Mouse (Mus musculus): ENCODE results near the gene Ssc4d. TPM values are rescaled to one million over a fixed set of nuclear protein-coding genes. Genes with fewer than 3 reads are reported as not detected.
A peak's percentile ranks its signal among the peaks of the same experiment; 100 is the strongest.

Ssc4d gene
- polyA plus RNA-seq, 1 experiment from 2014 or later = 1.4 TPM

GRCm38 (mm10) chr5:135966866-135967265 is 7.5 kb downstream of the Ssc4d start:
- DNase-seq = no peak
- no peak overlapping the region for H3K9ac ChIP-seq (replicated peaks; ENCODE audit: low read length)
- H3K4me1 ChIP-seq (ENCODE audit: control insufficient read depth, insufficient read depth, low read length) = peaks cover 3% of the 10 kb centered on the region; the same call in 1 of the 2 replicates
- no peak for ATAC-seq (ENCODE audit: low FRiP score, low TSS enrichment)
- 71% methylated on average over 9 of the region's 9 CpGs for WGBS
- no peaks in the 10 kb centered on the region for H3K36me3 ChIP-seq (ENCODE audit: control insufficient read depth, insufficient read depth, low read length)
- 0 out of 2 replicates have a peak, but pooled peaks cover 4% of the 10 kb centered on the region for H3K27me3 ChIP-seq (ENCODE audit: control insufficient read depth, insufficient read depth, low read length)
- H3K4me3 ChIP-seq (replicated peaks; ENCODE audit: low read depth, low read length) = no peak overlapping the region
- H3K9me3 ChIP-seq (ENCODE audit: control insufficient read depth, low read length) = no peaks in the 10 kb centered on the region
- H3K27ac ChIP-seq (replicated peaks; ENCODE audit: low read depth, low read length) = no peak overlapping the region
- no peak overlapping the region for H3K4me2 ChIP-seq (ENCODE audit: low read length)

- Histone ChIP-seq H3K4me2 (ENCODE audit: low read length) (peak overlapping the region; percentile 33), H3K9me3 (ENCODE audit: control insufficient read depth, low read length) (no peaks in the 10 kb centered on the region), H3K4me3 (replicated peaks; ENCODE audit: low read depth, low read length) (0 out of 2 replicates have a peak overlapping the region, but pooled peaks have one; percentile 12), H3K27ac (replicated peaks; ENCODE audit: low read depth, low read length) (no peak overlapping the region), H3K36me3 (ENCODE audit: control insufficient read depth, insufficient read depth, low read length) (no peaks in the 10 kb centered on the region), H3K4me1 (ENCODE audit: control insufficient read depth, insufficient read depth, low read length) (peaks cover 8% of the 10 kb centered on the region; the same call in 1 of the 2 replicates), H3K9ac (replicated peaks; ENCODE audit: low read length) (no peak overlapping the region), H3K27me3 (ENCODE audit: control insufficient read depth, insufficient read depth, low read length) (0 out of 2 replicates have a peak, but pooled peaks cover 4% of the 10 kb centered on the region)
- ATAC-seq (ENCODE audit: low FRiP score, low TSS enrichment) (no peak), DNase-seq (peak; percentile 24)
- WGBS = 11% methylated on average over 24 of the region's 24 CpGs
Observed at GRCm38 (mm10) chr5:135965501-135965930, 8.8 kb downstream of the Ssc4d start.

DNA sequence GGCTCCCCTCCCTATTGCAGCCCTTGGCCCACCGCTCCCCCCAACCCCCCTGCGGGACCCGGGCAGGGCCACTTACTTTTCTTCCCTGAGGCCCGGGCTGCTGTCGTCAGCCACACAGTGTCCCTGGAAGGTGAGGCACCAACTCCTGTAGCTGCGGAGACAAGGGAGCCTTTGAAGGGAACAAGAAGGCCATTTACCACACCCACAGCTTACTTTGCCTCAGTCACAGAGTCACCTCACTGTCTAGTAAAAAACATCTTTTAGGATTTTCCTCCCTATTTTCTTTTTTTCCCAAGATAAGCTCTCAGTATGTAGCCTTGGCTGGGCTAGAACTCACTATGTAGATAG is 11.1 kb downstream of the Ssc4d start:
- Histone ChIP-seq H3K9me3 (ENCODE audit: control insufficient read depth, low read length) (no peaks in the 10 kb centered on the region), H3K4me1 (ENCODE audit: control insufficient read depth, insufficient read depth, low read length) (peaks cover 8% of the 10 kb centered on the region; the same call in 1 of the 2 replicates), H3K27ac (replicated peaks; ENCODE audit: low read depth, low read length) (peak overlapping the region; percentile 98), H3K4me3 (replicated peaks; ENCODE audit: low read depth, low read length) (peak overlapping the region; percentile 58), H3K9ac (replicated peaks; ENCODE audit: low read length) (peak overlapping the region; percentile 87), H3K4me2 (ENCODE audit: low read length) (peak overlapping the region; percentile 87), H3K27me3 (ENCODE audit: control insufficient read depth, insufficient read depth, low read length) (0 out of 2 replicates have a peak, but pooled peaks cover 4% of the 10 kb centered on the region), H3K36me3 (ENCODE audit: control insufficient read depth, insufficient read depth, low read length) (no peaks in the 10 kb centered on the region)
- 8% methylated on average over 6 of the region's 6 CpGs for WGBS
- ATAC-seq (ENCODE audit: low FRiP score, low TSS enrichment) = no peak
- peak; percentile 63 for DNase-seq

DNA sequence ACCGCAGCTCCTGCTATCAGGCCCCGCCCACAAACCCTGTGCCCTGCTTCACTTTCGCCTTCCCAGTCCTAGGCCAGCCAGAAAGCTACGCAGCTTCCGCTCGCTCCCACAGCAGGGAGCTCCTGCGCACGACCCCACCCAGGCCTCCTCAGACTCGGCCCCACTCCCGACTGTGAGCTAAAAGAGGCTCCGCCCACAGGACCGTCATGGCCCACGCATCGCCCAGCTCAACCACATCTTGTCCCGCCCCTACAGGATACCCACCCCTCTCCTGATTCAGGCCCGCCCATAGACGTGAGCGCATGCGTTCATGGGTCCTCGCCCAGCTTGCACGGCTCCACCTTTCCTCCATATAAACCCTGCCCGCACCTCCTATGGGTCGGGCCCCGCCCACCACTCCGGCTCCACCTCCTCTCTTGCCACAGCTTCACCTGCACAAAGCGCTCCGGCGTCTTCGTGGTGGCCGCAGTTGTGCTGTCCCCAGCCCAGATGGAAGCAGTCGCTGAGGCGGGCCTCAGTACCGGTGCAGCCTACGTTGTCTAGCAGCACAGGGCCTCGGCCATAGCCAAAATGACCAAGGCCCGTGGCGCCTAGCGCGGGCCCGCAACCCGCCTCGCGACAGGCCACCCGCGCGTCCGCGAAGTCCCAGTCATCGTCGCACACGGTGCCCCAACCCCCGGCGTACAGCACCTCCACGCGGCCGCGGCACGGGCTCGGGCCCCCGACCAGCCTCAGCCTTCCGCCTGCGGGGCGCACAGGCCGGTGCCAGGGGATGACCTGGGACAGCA is 11.6 kb downstream of the Ssc4d start:
- peak overlapping the region; percentile 98 for H3K27ac ChIP-seq (replicated peaks; ENCODE audit: low read depth, low read length)
- DNase-seq (peak; percentile 99), ATAC-seq (ENCODE audit: low FRiP score, low TSS enrichment) (peak; percentile 95)
- WGBS = under 1% methylated on average over 64 of the region's 64 CpGs
- H3K9ac ChIP-seq (replicated peaks; ENCODE audit: low read length) = peak overlapping the region; percentile 87
- no peaks in the 10 kb centered on the region for H3K9me3 ChIP-seq (ENCODE audit: control insufficient read depth, low read length)
- H3K4me2 ChIP-seq (ENCODE audit: low read length) = peak overlapping the region; percentile 87
- H3K4me1 ChIP-seq (ENCODE audit: control insufficient read depth, insufficient read depth, low read length) = peaks cover 8% of the 10 kb centered on the region; the same call in 1 of the 2 replicates
- H3K27me3 ChIP-seq (ENCODE audit: control insufficient read depth, insufficient read depth, low read length) = 0 out of 2 replicates have a peak, but pooled peaks cover 4% of the 10 kb centered on the region
- no peaks in the 10 kb centered on the region for H3K36me3 ChIP-seq (ENCODE audit: control insufficient read depth, insufficient read depth, low read length)
- peak overlapping the region; percentile 58 for H3K4me3 ChIP-seq (replicated peaks; ENCODE audit: low read depth, low read length)

GRCm38 (mm10) chr5:135962125-135962491 is 12.2 kb downstream of the Ssc4d start:
- DNase-seq (no peak), ATAC-seq (ENCODE audit: low FRiP score, low TSS enrichment) (no peak)
- Histone ChIP-seq H3K9ac (replicated peaks; ENCODE audit: low read length) (no peak overlapping the region; the same call in 1 of the 2 replicates), H3K36me3 (ENCODE audit: control insufficient read depth, insufficient read depth, low read length) (no peaks in the 10 kb centered on the region), H3K4me3 (replicated peaks; ENCODE audit: low read depth, low read length) (peak overlapping the region; percentile 58), H3K9me3 (ENCODE audit: control insufficient read depth, low read length) (no peaks in the 10 kb centered on the region), H3K4me2 (ENCODE audit: low read length) (peak overlapping the region; percentile 87), H3K27me3 (ENCODE audit: control insufficient read depth, insufficient read depth, low read length) (0 out of 2 replicates have a peak, but pooled peaks cover 4% of the 10 kb centered on the region), H3K4me1 (ENCODE audit: control insufficient read depth, insufficient read depth, low read length) (peaks cover 10% of the 10 kb centered on the region), H3K27ac (replicated peaks; ENCODE audit: low read depth, low read length) (peak overlapping the region; percentile 98)
- 2% methylated on average over 11 of the region's 11 CpGs for WGBS

DNA sequence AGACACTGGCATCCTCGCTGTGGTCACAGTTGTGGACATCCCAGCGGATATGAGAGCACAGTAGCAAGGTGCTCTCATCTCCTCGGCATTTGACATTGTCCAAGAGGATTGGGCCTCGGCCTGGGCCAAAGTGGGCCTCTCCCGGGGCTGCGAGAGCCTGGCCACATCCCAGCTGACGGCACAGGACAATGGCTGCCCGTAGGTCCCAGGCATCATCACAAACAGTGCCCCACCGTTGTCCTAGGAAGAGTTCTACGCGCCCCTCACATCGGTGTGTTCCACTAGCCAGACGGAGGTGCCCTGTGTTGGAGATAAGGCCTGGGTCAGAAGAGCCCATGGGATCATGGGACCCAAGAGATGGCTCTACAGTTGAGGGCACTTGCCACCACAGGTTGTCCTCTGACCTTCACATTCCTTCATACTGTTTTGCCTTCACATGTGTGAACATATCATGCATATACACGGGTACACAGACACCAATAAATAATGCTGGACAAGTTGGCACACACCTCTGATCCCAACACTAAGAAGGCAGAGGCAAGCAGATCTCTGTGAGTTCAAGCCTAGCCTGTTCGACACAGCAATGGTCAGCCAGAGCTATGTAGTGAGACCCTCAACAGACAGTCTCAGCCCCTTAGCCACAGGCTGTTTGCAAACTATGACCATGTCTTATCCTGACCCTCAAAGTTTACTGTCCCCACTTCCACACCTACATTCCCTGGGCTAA is 13.3 kb downstream of the Ssc4d start:
- Histone ChIP-seq H3K4me2 (ENCODE audit: low read length) (no peak overlapping the region), H3K27ac (replicated peaks; ENCODE audit: low read depth, low read length) (peak overlapping the region; percentile 98; the same call in 1 of the 2 replicates)
- 94% methylated on average over 15 of the region's 15 CpGs for WGBS

DNA sequence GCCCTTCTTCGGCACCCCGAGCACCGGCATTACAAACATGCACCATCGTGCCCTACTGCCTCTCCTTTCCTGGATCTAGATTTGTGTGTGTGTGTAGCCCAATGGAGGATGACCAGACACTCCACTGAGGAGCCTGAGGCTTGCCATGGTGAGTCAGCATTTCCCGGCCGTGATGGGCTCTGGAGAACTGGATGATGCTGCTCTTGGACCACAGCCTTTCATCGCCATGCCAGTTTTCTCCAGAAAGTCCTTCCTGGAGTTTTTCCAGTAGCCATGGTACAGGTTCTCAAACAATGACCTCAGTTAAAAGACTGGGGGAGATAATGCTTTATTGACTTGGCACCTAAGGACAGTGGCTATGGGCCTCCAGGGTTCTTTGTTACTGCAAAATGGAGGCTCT is 14.4 kb downstream of the Ssc4d start:
- Histone ChIP-seq H3K4me2 (ENCODE audit: low read length) (no peak overlapping the region), H3K36me3 (ENCODE audit: control insufficient read depth, insufficient read depth, low read length) (no peaks in the 10 kb centered on the region), H3K27ac (replicated peaks; ENCODE audit: low read depth, low read length) (no peak overlapping the region), H3K9me3 (ENCODE audit: control insufficient read depth, low read length) (no peaks in the 10 kb centered on the region), H3K4me3 (replicated peaks; ENCODE audit: low read depth, low read length) (no peak overlapping the region), H3K9ac (replicated peaks; ENCODE audit: low read length) (no peak overlapping the region), H3K27me3 (ENCODE audit: control insufficient read depth, insufficient read depth, low read length) (no peaks in the 10 kb centered on the region), H3K4me1 (ENCODE audit: control insufficient read depth, insufficient read depth, low read length) (peaks cover 10% of the 10 kb centered on the region)
- DNase-seq (no peak), ATAC-seq (ENCODE audit: low FRiP score, low TSS enrichment) (no peak)
- 94% methylated on average over 7 of the region's 7 CpGs for WGBS

More for the DNA sequence above, 13.3 kb downstream of the Ssc4d start:
- no peak for ATAC-seq (ENCODE audit: low FRiP score, low TSS enrichment)
- DNase-seq = no peak
- 0 out of 2 replicates have a peak, but pooled peaks cover 4% of the 10 kb centered on the region for H3K27me3 ChIP-seq (ENCODE audit: control insufficient read depth, insufficient read depth, low read length)
- no peak overlapping the region for H3K9ac ChIP-seq (replicated peaks; ENCODE audit: low read length)
- H3K4me1 ChIP-seq (ENCODE audit: control insufficient read depth, insufficient read depth, low read length) = peaks cover 14% of the 10 kb centered on the region
- H3K4me3 ChIP-seq (replicated peaks; ENCODE audit: low read depth, low read length) = no peak overlapping the region
- H3K9me3 ChIP-seq (ENCODE audit: control insufficient read depth, low read length) = no peaks in the 10 kb centered on the region
- no peaks in the 10 kb centered on the region for H3K36me3 ChIP-seq (ENCODE audit: control insufficient read depth, insufficient read depth, low read length)

- ATAC-seq (ENCODE audit: low FRiP score, low TSS enrichment) = no peak
- peak overlapping the region; percentile 53; the same call in 1 of the 2 replicates for H3K4me2 ChIP-seq (ENCODE audit: low read length)
Observed at GRCm38 (mm10) chr5:135958367-135958766, 16.0 kb downstream of the Ssc4d start.

More at GRCm38 (mm10) chr5:135958367-135958766, 16.0 kb downstream of the Ssc4d start:
- no peak overlapping the region for H3K9ac ChIP-seq (replicated peaks; ENCODE audit: low read length)
- no peaks in the 10 kb centered on the region for H3K27me3 ChIP-seq (ENCODE audit: control insufficient read depth, insufficient read depth, low read length)
- peak overlapping the region; percentile 85; the same call in 1 of the 2 replicates for H3K27ac ChIP-seq (replicated peaks; ENCODE audit: low read depth, low read length)
- no peak overlapping the region for H3K4me3 ChIP-seq (replicated peaks; ENCODE audit: low read depth, low read length)
- DNase-seq = no peak
- H3K9me3 ChIP-seq (ENCODE audit: control insufficient read depth, low read length) = no peaks in the 10 kb centered on the region
- WGBS = 89% methylated on average over 4 of the region's 4 CpGs
- H3K36me3 ChIP-seq (ENCODE audit: control insufficient read depth, insufficient read depth, low read length) = no peaks in the 10 kb centered on the region
- H3K4me1 ChIP-seq (ENCODE audit: control insufficient read depth, insufficient read depth, low read length) = peaks cover 10% of the 10 kb centered on the region
